Mouse (Mus musculus): ENCODE data around the gene Armh3.

GRCm38 (mm10) chr19:45916026-45916425 lies 82.3 kb downstream of the Armh3 start:
- TF ChIP-seq CTCF (IDR thresholded peaks at IDR 0.05) (no peak), EP300 (IDR thresholded peaks at IDR 0.05; ENCODE audit: insufficient read depth, low read depth, low read length) (no peak)
